Comparison of ENCODE assay signal across 8 mouse cellular contexts in genomic region chr12:64966652-64967435, GRCm38 (mm10). TPM values are rescaled to one million over a fixed set of nuclear protein-coding genes. Genes with fewer than 3 reads are reported as not detected.
A peak's percentile ranks its signal among the peaks of the same experiment; 100 is the strongest.
DNase-seq lines count a peak whose midpoint lies in the region; ATAC-seq and TF ChIP-seq lines count a peak whose summit lies in the region.

No protein-coding gene starts in this region.

- peaks cover 2% of the 10 kb centered on the region; the same call in 1 of the 2 replicates for H3K79me2 ChIP-seq in heart, adult 2 months (replicated peaks; ENCODE audit: control insufficient read depth, insufficient read depth, low read length)

- TF ChIP-seq POLR2A in heart, adult 2 months (IDR thresholded peaks at IDR 0.05; ENCODE audit: insufficient read depth, low read depth, low read length), result no peak
- no peak for TF ChIP-seq POLR2A in embryonic fibroblast, embryonic 13.5 days (IDR thresholded peaks at IDR 0.05; ENCODE audit: low read depth, low read length)

- H3K9ac ChIP-seq in heart, adult 2 months (ENCODE audit: low read depth, low read length), result peak overlapping the region; percentile 86
- H3K9ac ChIP-seq in ES-E14 (ENCODE audit: insufficient read depth, low read depth, low read length, poor library complexity, severe bottlenecking), result no peak overlapping the region
- H3K9ac ChIP-seq in intestine, embryonic 16.5 days (ENCODE audit: low read depth, low read length), result peak overlapping the region; percentile 92

- H3K4me2 ChIP-seq in intestine, embryonic 16.5 days (ENCODE audit: low read depth, low read length), result peak overlapping the region; percentile 90

- in situ Hi-C loops in ES-E14 (cut with MboI; ENCODE audit: low sequenced_read_pairs in 2 of 2, unreplicated experiment in 2 of 2), result no loop called here

- peaks cover 25% of the 10 kb centered on the region for H3K36me3 ChIP-seq in heart, adult 2 months (ENCODE audit: control insufficient read depth, insufficient read depth, low read length)
- H3K36me3 ChIP-seq in ES-E14 (ENCODE audit: control insufficient read depth, insufficient read depth, low read length, poor library complexity, severe bottlenecking), result peaks cover 5% of the 10 kb centered on the region; the same call in 1 of the 2 replicates
- no peaks in the 10 kb centered on the region for H3K36me3 ChIP-seq in intestine, embryonic 16.5 days (ENCODE audit: control insufficient read depth, insufficient read depth, low read length)

- H3K9me3 ChIP-seq in ES-E14 (ENCODE audit: control insufficient read depth, insufficient read depth, low read depth, low read length), result no peaks in the 10 kb centered on the region
- H3K9me3 ChIP-seq in intestine, embryonic 16.5 days (ENCODE audit: control insufficient read depth, low read length), result no peaks in the 10 kb centered on the region

- WGBS in heart, adult 2 months, result 3% methylated on average over 19 of the region's 19 CpGs
- WGBS in intestine, embryonic 16.5 days, result 3% methylated on average over 19 of the region's 19 CpGs

- no peak for TF ChIP-seq EP300 in heart, adult 2 months (IDR thresholded peaks at IDR 0.05; ENCODE audit: insufficient read depth, low read depth, low read length)

- TF ChIP-seq CTCF in heart, adult 2 months (IDR thresholded peaks at IDR 0.05), result 0 out of 2 replicates have a peak, but pooled peaks have one; percentile 7
- TF ChIP-seq CTCF in embryonic fibroblast, embryonic 13.5 days (IDR thresholded peaks at IDR 0.05; ENCODE audit: borderline replicate concordance, insufficient read depth, low read length), result no peak

- H3K4me3 ChIP-seq in heart, adult 2 months, result peak overlapping the region; percentile 88
- H3K4me3 ChIP-seq in ES-E14 (ENCODE audit: insufficient read depth in 1 of 2, low read depth in 1 of 2, low read length in 2 of 2, poor library complexity in 1 of 2, severe bottlenecking in 1 of 2), result peak overlapping the region; percentile 70 to 90
- peak overlapping the region; percentile 75 for H3K4me3 ChIP-seq in embryonic fibroblast, embryonic 13.5 days (ENCODE audit: insufficient read depth, low read length)
- H3K4me3 ChIP-seq in intestine, embryonic 16.5 days (ENCODE audit: low read length), result peak overlapping the region; percentile 96

- H3K27ac ChIP-seq in heart, adult 2 months, result peak overlapping the region; percentile 64
- H3K27ac ChIP-seq in ES-E14 (ENCODE audit: insufficient read depth, low read depth, low read length, poor library complexity, severe bottlenecking), result no peak overlapping the region
- no peak overlapping the region for H3K27ac ChIP-seq in embryonic fibroblast, embryonic 13.5 days (ENCODE audit: insufficient read depth, low read length)
- peak overlapping the region; percentile 89 for H3K27ac ChIP-seq in intestine, embryonic 16.5 days (ENCODE audit: low read length)

- intact Hi-C loops in heart, adult 2 months (cut with DNase I), result loop anchor here (2.0 to 5.0 kb wide), 2 partner anchors 70 to 108 kb away; partner anchors contain the start of genes Fancm, Fkbp3 and Prpf39
- intact Hi-C loops in heart, postnatal 25 days (cut with DNase I), result loop anchor here (2.0 to 10.0 kb wide), 4 partner anchors 48 to 208 kb away; partner anchors contain the start of genes Fkbp3, Mis18bp1 and Prpf39

- DNase-seq in heart, adult 2 months, result no peak
- DNase-seq in heart, postnatal 25 days (ENCODE audit: low spot score), result no peak
- no peak for DNase-seq in ES-E14 (ENCODE audit: low read depth, low spot score)
- DNase-seq in layer of hippocampus, adult 8-10 months (ENCODE audit: low spot score in 2 of 2), result no peak
- DNase-seq in left cerebral cortex, adult 11 months (ENCODE audit: low spot score), result no peak

- H3K27me3 ChIP-seq in heart, adult 2 months (ENCODE audit: control insufficient read depth, insufficient read depth, low read length), result no peaks in the 10 kb centered on the region
- no peaks in the 10 kb centered on the region for H3K27me3 ChIP-seq in intestine, embryonic 16.5 days (replicated peaks; ENCODE audit: control insufficient read depth, insufficient read depth, low read length)

- peaks cover 6% of the 10 kb centered on the region for H3K4me1 ChIP-seq in heart, adult 2 months (ENCODE audit: control insufficient read depth, insufficient read depth, low read length)
- H3K4me1 ChIP-seq in ES-E14 (ENCODE audit: control insufficient read depth in 2 of 2, insufficient read depth in 2 of 2, low read length in 2 of 2, poor library complexity in 1 of 2), result peaks cover 0 to 2% of the 10 kb centered on the region in 2 experiments; a peak in 1 of 4 replicates
- H3K4me1 ChIP-seq in embryonic fibroblast, embryonic 13.5 days (ENCODE audit: control insufficient read depth, insufficient read depth, low read length), result peaks cover 5% of the 10 kb centered on the region; the same call in 1 of the 2 replicates
- peaks cover 16% of the 10 kb centered on the region for H3K4me1 ChIP-seq in intestine, embryonic 16.5 days (ENCODE audit: control insufficient read depth, insufficient read depth, low read length)

- ATAC-seq in intestine, embryonic 16.5 days, result no peak
- ATAC-seq in megakaryocyte, adult 5-6 weeks (ENCODE audit: poor library complexity, severe bottlenecking), result peak; percentile 17; the same call in 1 of the 2 replicates

TF ChIP-seq in ES-E14, 5 proteins besides CTCF, POLR2A, EP300 and RAD21:
- TF ChIP-seq CHD2 (IDR thresholded peaks at IDR 0.05; ENCODE audit: low read depth, low read length) (no peak), MAFK (IDR thresholded peaks at IDR 0.05; ENCODE audit: insufficient read depth, low read depth, low read length) (no peak), ZC3H11A (IDR thresholded peaks at IDR 0.05; ENCODE audit: borderline replicate concordance, low read depth, low read length) (no peak), ZNF384 (IDR thresholded peaks at IDR 0.05; ENCODE audit: low read depth, low read length) (no peak), HCFC1 (IDR thresholded peaks at IDR 0.05; ENCODE audit: borderline replicate concordance, insufficient read depth, low read length) (no peak; the same call in 1 of the 2 replicates)

RNA-seq across cellular contexts. Expression of gene Togaram1, which starts 1.2 kb away (rescaled TPM):
- 1 to 10 TPM; 9.7 to 10.0 TPM for total RNA-seq in heart, adult 2 months (2021)
- 2.6 and 5.9 TPM in 2 replicates for polyA plus RNA-seq in heart, adult 2 months (2012; rRNA removed)
- total RNA-seq in heart, postnatal 25 days (2021), result 10 to 100 TPM; 11.4 to 16.5 TPM
- total RNA-seq in ES-E14 (2012; rRNA removed), result 28.7 and 31.8 TPM in 2 replicates
- polyA plus RNA-seq in embryonic fibroblast, embryonic 13.5 days (2011; ENCODE audit: insufficient read length, low read depth, missing spikeins), result 25.6 and 26.2 TPM in 2 replicates
- 21.7 and 23.4 TPM in 2 replicates for polyA plus RNA-seq in intestine, embryonic 16.5 days (2015; fragmentation: Nextera tagmentation; extraction: Ambion mirVana)
- 17.7 and 18.7 TPM in 2 replicates for total RNA-seq in megakaryocyte, adult 5-6 weeks (2015)
- total RNA-seq in megakaryocyte, adult 5-6 weeks (2017), result 24.0 and 24.7 TPM in 2 replicates
- total RNA-seq in layer of hippocampus, adult 8-10 months (2022), result 10 to 100 TPM; 45.9 to 58.8 (median 52.1) TPM

RNA-seq across cellular contexts. Expression of gene Klhl28, which starts 1.5 kb away (rescaled TPM):
- total RNA-seq in heart, adult 2 months (2021), result 10 to 100 TPM; 11.0 to 11.6 TPM
- 3.2 and 6.9 TPM in 2 replicates for polyA plus RNA-seq in heart, adult 2 months (2012; rRNA removed)
- 10 to 100 TPM; 11.7 to 14.1 TPM for total RNA-seq in heart, postnatal 25 days (2021)
- total RNA-seq in ES-E14 (2012; rRNA removed), result 9.4 and 10.9 TPM in 2 replicates
- polyA plus RNA-seq in embryonic fibroblast, embryonic 13.5 days (2011; ENCODE audit: insufficient read length, low read depth, missing spikeins), result 13.0 and 14.2 TPM in 2 replicates
- polyA plus RNA-seq in intestine, embryonic 16.5 days (2015; fragmentation: Nextera tagmentation; extraction: Ambion mirVana), result 9.5 and 10.9 TPM in 2 replicates
- total RNA-seq in megakaryocyte, adult 5-6 weeks (2015), result 16.5 and 19.8 TPM in 2 replicates
- total RNA-seq in megakaryocyte, adult 5-6 weeks (2017), result 14.5 and 17.5 TPM in 2 replicates
- 10 to 100 TPM; 20.0 to 24.8 (median 22.9) TPM for total RNA-seq in layer of hippocampus, adult 8-10 months (2022)

RNA-seq across cellular contexts. Expression of gene Gm527, which starts 49.1 kb away (rescaled TPM):
- total RNA-seq in heart, adult 2 months (2021), result 1 to 10 TPM; 3.0 TPM
- 1.5 and 2.5 TPM in 2 replicates for polyA plus RNA-seq in heart, adult 2 months (2012; rRNA removed)
- total RNA-seq in heart, postnatal 25 days (2021), result 1 to 10 TPM; 3.9 to 4.3 TPM
- total RNA-seq in ES-E14 (2012; rRNA removed), result 4.1 and 5.9 TPM in 2 replicates
- 4.8 and 5.6 TPM in 2 replicates for polyA plus RNA-seq in embryonic fibroblast, embryonic 13.5 days (2011; ENCODE audit: insufficient read length, low read depth, missing spikeins)
- polyA plus RNA-seq in intestine, embryonic 16.5 days (2015; fragmentation: Nextera tagmentation; extraction: Ambion mirVana), result 0.48 and 1.2 TPM in 2 replicates
- total RNA-seq in megakaryocyte, adult 5-6 weeks (2015), result 1.7 and 3.1 TPM in 2 replicates
- total RNA-seq in megakaryocyte, adult 5-6 weeks (2017), result 0.69 and 1.9 TPM in 2 replicates
- 10 to 100 TPM in 3 of 4 experiments, 1 to 10 TPM in 1; 9.4 to 19.4 (median 13.2) TPM for total RNA-seq in layer of hippocampus, adult 8-10 months (2022)

Comparison
In these comparisons a context has a peak if more than half of its experiments do, and no peak if none do; other contexts are left out.
1. H3K27ac ChIP-seq: peak in heart, adult 2 months (single experiment) and intestine, embryonic 16.5 days (single experiment); none in ES-E14 (single experiment) and embryonic fibroblast, embryonic 13.5 days (single experiment).
2. Peak in every context shown above with its lines, with median percentiles within 50 percentile points of each other: H3K4me3 ChIP-seq.